Mouse (Mus musculus) cortical plate, adult 2 months (tissue): ENCODE measurements around the gene Tdo2.

ENCODE experiments used
- CTCF ChIP-seq: fragments of 200-500 bp; IDR thresholded peaks from 2 replicates; pipeline ENCODE4 v1.5.1; 2011; ENCODE audit warnings: mild to moderate bottlenecking, control low read depth, low read length; ENCODE audit not compliant: insufficient read depth; ENCODE audit errors: extremely low read depth
- POLR2A ChIP-seq: fragments of 200-500 bp; IDR thresholded peaks from 2 replicates; pipeline ENCODE4 v1.6.1; 2011; ENCODE audit warnings: mild to moderate bottlenecking, low read length, control low read depth; ENCODE audit not compliant: insufficient read depth; ENCODE audit errors: extremely low read depth

GRCm38 (mm10) chr3:81989692-81990141 is 13.7 kb upstream of the Tdo2 start:
- no peak for TF ChIP-seq CTCF
- no peak for TF ChIP-seq POLR2A
